Mouse (Mus musculus) mouse trophoblast stem cell (cell line): ENCODE data around the gene Cacna1c.

ENCODE experiments used
- in situ Hi-C, 2 experiments: fragments of 300-500 bp; cut with MseI, MboI; formaldehyde crosslinking; loops; 2 replicates in 1 of 2; 3 replicates in 1 of 2; pipeline ENCODE4 v1.15.1; 2025

The Cacna1c gene

GRCm38 (mm10) chr6:118812556-118812955, 383.7 kb downstream of the Cacna1c start:
- in situ Hi-C loops: no loop called here

- in situ Hi-C loops: no loop called here
Measured at GRCm38 (mm10) chr6:118812007-118812406, 384.2 kb downstream of the Cacna1c start.

- in situ Hi-C loops: no loop called here
Measured at GRCm38 (mm10) chr6:118810834-118811233, 385.4 kb downstream of the Cacna1c start.

- in situ Hi-C loops: no loop called here
Measured at GRCm38 (mm10) chr6:118805139-118805538, 391.1 kb downstream of the Cacna1c start.

GRCm38 (mm10) chr6:118802286-118802685, 393.9 kb downstream of the Cacna1c start:
- in situ Hi-C loops: no loop called here

GRCm38 (mm10) chr6:118796393-118796792, 399.8 kb downstream of the Cacna1c start:
- in situ Hi-C loops: no loop called here

GRCm38 (mm10) chr6:118795716-118796115, 400.5 kb downstream of the Cacna1c start:
- in situ Hi-C loops: no loop called here

GRCm38 (mm10) chr6:118791921-118792368, 404.3 kb downstream of the Cacna1c start:
- in situ Hi-C loops: no loop called here

GRCm38 (mm10) chr6:118787933-118788332, 408.3 kb downstream of the Cacna1c start:
- in situ Hi-C loops: no loop called here

- in situ Hi-C loops: no loop called here
Measured at GRCm38 (mm10) chr6:118780280-118780679, 415.9 kb downstream of the Cacna1c start.

GRCm38 (mm10) chr6:118779201-118779600, 417.0 kb downstream of the Cacna1c start:
- in situ Hi-C loops: no loop called here

- in situ Hi-C loops: no loop called here
Measured at GRCm38 (mm10) chr6:118777457-118777856, 418.8 kb downstream of the Cacna1c start.

GRCm38 (mm10) chr6:118776459-118776858, 419.8 kb downstream of the Cacna1c start:
- in situ Hi-C loops: no loop called here

GRCm38 (mm10) chr6:118772581-118772980, 423.6 kb downstream of the Cacna1c start:
- in situ Hi-C loops: no loop called here

GRCm38 (mm10) chr6:118771121-118771520, 425.1 kb downstream of the Cacna1c start:
- in situ Hi-C loops: no loop called here

- in situ Hi-C loops: no loop called here
Measured at GRCm38 (mm10) chr6:118770396-118770795, 425.8 kb downstream of the Cacna1c start.

GRCm38 (mm10) chr6:118769792-118770191, 426.4 kb downstream of the Cacna1c start:
- in situ Hi-C loops: no loop called here

GRCm38 (mm10) chr6:118767698-118768097, 428.5 kb downstream of the Cacna1c start:
- in situ Hi-C loops: no loop called here

- in situ Hi-C loops: no loop called here
Measured at GRCm38 (mm10) chr6:118765261-118765660, 431.0 kb downstream of the Cacna1c start.

GRCm38 (mm10) chr6:118759015-118759414, 437.2 kb downstream of the Cacna1c start:
- in situ Hi-C loops: no loop called here

GRCm38 (mm10) chr6:118758290-118758907, 437.8 kb downstream of the Cacna1c start:
- in situ Hi-C loops: no loop called here

- in situ Hi-C loops: no loop called here
Measured at GRCm38 (mm10) chr6:118757533-118758289, 438.5 kb downstream of the Cacna1c start.

GRCm38 (mm10) chr6:118756511-118756910, 439.7 kb downstream of the Cacna1c start:
- in situ Hi-C loops: no loop called here
